Mouse (Mus musculus): Measurements from ENCODE around the gene Lsamp.
A peak's percentile ranks its signal among the peaks of the same experiment; 100 is the strongest.
"Not testable (repeated sequence)": the region's sequence is repeated elsewhere in the genome, so short reads cannot be mapped to it uniquely, and the experiment has no call there.

The Lsamp gene

DNA sequence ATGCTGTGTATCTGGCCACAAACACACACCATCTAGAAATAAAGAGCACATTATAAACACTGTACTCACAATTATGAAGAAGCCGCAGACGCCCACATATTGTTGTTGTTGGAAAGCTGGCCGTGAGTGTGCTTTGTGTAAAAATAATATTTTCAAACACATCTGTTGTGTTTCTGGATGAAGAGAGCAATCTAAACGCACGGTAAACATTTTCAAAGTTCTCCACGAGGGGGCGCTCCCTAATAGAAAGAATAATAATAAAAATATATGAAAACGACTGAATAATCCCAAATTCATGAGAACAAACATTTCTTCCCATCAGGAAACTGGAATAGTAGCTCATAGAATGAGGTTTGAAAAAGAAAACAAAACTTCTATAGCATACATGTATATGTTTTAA is 482.4 kb downstream of the Lsamp start:
- peak; percentile 2 for DNase-seq (ENCODE audit: extremely low spot score, low read depth, low spot score)

- no peak for DNase-seq (ENCODE audit: extremely low spot score, low read depth, low spot score)
These were observed 486.8 kb downstream of the Lsamp start for GRCm38 (mm10) chr16:40470946-40471345.

- no peak for DNase-seq (ENCODE audit: extremely low spot score, low read depth, low spot score)
These were observed 487.8 kb downstream of the Lsamp start for GRCm38 (mm10) chr16:40471967-40472366.

- no peak for DNase-seq (ENCODE audit: extremely low spot score, low read depth, low spot score)
These were observed 507.4 kb downstream of the Lsamp start for GRCm38 (mm10) chr16:40491606-40492005.

- no peak for DNase-seq (ENCODE audit: extremely low spot score, low read depth, low spot score)
These were observed 520.2 kb downstream of the Lsamp start for GRCm38 (mm10) chr16:40504262-40504960.

GRCm38 (mm10) chr16:40509146-40510030 is 525.2 kb downstream of the Lsamp start:
- no peak for DNase-seq (ENCODE audit: extremely low spot score, low read depth, low spot score)

GRCm38 (mm10) chr16:40536754-40537153 is 552.6 kb downstream of the Lsamp start:
- no peak for DNase-seq (ENCODE audit: extremely low spot score, low read depth, low spot score)

DNA sequence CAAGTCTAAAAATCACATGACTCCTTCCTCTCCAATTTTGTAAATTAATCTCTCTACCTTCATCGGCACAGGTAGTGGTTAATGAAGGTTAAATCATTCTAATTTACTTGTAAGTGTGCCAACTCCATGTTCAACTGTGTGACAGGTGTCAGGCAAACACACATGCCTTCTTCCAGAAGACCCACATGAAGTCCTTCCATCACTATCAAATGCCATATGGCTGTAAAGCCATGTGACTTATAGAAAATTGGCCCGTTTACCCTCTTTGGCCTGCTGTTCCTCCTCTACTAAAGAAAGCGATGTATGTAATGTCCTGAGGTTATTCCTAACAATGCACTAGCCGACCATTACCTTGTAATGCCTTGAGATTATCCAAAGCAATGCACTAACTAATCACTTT is 565.5 kb downstream of the Lsamp start:
- no peak for DNase-seq (ENCODE audit: extremely low spot score, low read depth, low spot score)

DNA sequence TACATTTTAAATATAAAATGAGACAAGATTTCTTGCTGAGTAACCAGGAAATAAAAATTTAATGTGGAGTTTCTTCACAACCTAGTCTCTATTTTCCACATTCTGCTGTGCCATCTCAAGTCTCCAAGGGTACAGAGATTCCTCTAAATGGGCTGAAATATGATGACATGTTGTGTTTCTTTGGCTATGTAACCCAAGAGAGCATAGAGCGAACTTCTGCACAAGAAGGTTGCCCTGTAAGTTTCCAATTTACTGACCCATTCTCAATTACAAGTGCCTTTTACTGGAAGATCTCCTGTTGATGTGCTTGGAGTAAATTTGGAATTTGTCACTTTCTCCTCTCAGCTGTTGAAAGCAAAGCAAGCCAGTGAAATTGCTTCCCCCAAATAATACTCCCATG is 571.4 kb downstream of the Lsamp start:
- DNase-seq (ENCODE audit: extremely low spot score, low read depth, low spot score): no peak

GRCm38 (mm10) chr16:40557680-40558249 is 573.6 kb downstream of the Lsamp start:
- DNase-seq (ENCODE audit: extremely low spot score, low read depth, low spot score): no peak

DNA sequence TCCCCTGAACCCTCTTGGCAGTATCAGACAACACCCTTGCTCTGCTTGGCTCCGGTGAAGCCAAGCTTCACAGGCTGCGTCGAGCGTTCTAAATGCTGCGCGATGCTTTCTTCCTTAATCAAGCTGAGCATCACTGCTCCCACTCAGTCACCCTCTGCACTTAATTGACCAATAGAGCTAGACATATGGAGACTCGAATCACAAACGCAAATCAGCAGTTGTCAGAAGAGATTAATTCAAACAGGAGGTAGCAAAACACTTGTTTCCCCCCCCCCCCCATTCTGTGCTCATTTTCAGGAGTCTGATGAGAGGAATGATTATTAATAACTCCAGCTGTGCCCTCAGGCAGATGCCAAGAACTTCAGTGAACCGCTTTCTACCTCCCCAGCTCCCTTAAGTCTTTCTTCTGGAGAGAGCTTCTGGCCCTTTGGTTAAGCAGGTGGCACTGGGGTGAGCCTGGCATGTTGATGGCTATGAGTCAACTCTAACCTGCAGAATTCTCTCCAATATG is 583.3 kb downstream of the Lsamp start:
- no peak for DNase-seq (ENCODE audit: extremely low spot score, low read depth, low spot score)

- DNase-seq (ENCODE audit: extremely low spot score, low read depth, low spot score): no peak
These were observed 588.1 kb downstream of the Lsamp start for GRCm38 (mm10) chr16:40572085-40572745.

- no peak for DNase-seq (ENCODE audit: extremely low spot score, low read depth, low spot score)
These were observed 597.9 kb downstream of the Lsamp start for GRCm38 (mm10) chr16:40582076-40582475.

GRCm38 (mm10) chr16:40593161-40593560 is 609.0 kb downstream of the Lsamp start:
- DNase-seq (ENCODE audit: extremely low spot score, low read depth, low spot score): no peak

DNA sequence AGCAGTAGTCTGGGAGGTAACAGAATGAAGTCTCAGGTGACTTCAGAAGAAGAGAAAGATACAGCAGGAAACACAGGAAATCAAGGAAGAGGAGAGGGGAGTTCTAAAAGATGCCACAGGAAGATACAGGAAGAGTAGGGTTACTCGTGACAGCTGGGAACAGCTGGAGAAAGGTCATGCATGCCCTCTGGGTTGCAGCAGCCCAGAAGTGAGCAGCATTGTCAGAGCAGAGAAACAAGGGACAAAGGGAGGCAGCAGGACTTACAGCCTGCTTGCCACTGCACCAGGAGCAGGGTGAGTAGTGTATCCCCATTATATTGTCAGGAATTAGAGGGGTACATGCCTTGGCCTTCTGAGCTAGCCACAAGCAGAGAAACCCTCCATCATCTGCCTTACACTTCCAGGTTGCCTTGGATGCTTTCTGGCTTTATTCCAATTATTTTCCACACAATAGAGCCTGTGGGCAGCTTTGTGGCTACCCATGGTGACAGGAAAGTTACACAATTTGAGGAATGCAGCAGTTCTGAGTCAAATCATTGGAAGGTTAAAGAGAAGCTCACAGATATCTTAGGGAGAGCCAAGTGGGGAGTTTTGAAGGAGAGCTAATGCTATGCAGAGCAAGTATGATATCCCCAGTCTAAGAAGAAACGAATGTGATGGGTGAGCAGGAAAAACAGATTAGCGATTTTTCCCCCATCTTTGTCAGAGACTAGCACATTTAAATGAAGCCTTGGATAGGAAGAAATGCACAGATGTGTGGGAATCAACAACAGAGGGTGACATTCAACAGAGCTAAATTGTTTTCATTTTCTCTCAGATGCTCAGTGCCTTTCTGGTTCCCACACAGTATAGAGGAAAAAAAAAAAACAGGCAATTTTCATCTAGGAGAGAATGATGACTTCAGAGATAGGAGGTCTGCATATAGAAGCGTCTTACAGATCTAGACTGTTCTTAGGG is 617.5 kb downstream of the Lsamp start:
- DNase-seq (ENCODE audit: extremely low spot score, low read depth, low spot score): no peak

GRCm38 (mm10) chr16:40607509-40607908 is 623.3 kb downstream of the Lsamp start:
- DNase-seq (ENCODE audit: extremely low spot score, low read depth, low spot score): no peak

DNA sequence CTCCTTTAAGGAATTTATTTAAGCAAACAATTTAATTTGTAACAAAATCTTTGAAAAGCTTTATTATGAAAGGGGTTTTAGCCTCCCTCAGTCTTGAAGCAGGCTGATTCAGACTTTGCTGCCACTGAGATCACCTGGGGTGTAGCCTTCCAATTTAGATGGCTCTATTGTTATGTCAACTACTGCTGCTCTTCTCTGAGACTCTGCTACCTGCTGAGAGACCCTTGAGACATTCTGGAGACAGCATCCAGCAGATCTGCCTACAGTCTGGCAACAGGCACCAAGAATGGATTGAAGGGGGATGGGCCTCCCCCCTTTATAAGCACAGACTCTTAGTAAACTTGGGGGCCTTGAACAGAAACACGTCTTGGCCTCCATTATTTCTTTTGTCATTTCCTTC is 632.5 kb downstream of the Lsamp start:
- DNase-seq (ENCODE audit: extremely low spot score, low read depth, low spot score): not testable (repeated sequence)

GRCm38 (mm10) chr16:40621086-40621485 is 636.9 kb downstream of the Lsamp start:
- DNase-seq (ENCODE audit: extremely low spot score, low read depth, low spot score): not testable (repeated sequence)

GRCm38 (mm10) chr16:40627159-40627558 is 643.0 kb downstream of the Lsamp start:
- no peak for DNase-seq (ENCODE audit: extremely low spot score, low read depth, low spot score)

Measured in hindlimb bud, embryonic 11.5 days (tissue).